Comparison of ENCODE assay signal across 8 mouse cellular contexts in genomic region chrX:77810608-77811206, GRCm38 (mm10). TPM values are rescaled to one million over a fixed set of nuclear protein-coding genes. Genes with fewer than 3 reads are reported as not detected.
DNase-seq lines count a peak whose midpoint lies in the region; ATAC-seq and TF ChIP-seq lines count a peak whose summit lies in the region.

No protein-coding gene starts in this region.

- TF ChIP-seq CTCF in gastrocnemius, adult 2 months (IDR thresholded peaks at IDR 0.05) = peak; percentile 86

- intact Hi-C loops in gastrocnemius, adult 2 months (cut with DNase I) = no loop called here

- peak overlapping the region; percentile 92 for H3K27ac ChIP-seq in gastrocnemius, adult 2 months
- peak overlapping the region; percentile 66; the same call in 1 of the 2 replicates for H3K27ac ChIP-seq in hindbrain, embryonic 16.5 days (ENCODE audit: low read depth, low read length)

- H3K4me1 ChIP-seq in hindbrain, embryonic 16.5 days (ENCODE audit: control insufficient read depth, insufficient read depth, low read depth, low read length) = no peaks in the 10 kb centered on the region

- H3K27me3 ChIP-seq in hindbrain, embryonic 16.5 days (replicated peaks; ENCODE audit: control insufficient read depth, insufficient read depth, low read length) = no peaks in the 10 kb centered on the region

- 23% methylated on average over 17 of the region's 17 CpGs for WGBS in hindbrain, embryonic 16.5 days

- H3K4me3 ChIP-seq in gastrocnemius, adult 2 months = peak overlapping the region; percentile 77
- peak overlapping the region; percentile 42 for H3K4me3 ChIP-seq in hindbrain, embryonic 16.5 days (ENCODE audit: low read length)

- H3K4me2 ChIP-seq in hindbrain, embryonic 16.5 days (ENCODE audit: low read length) = peak overlapping the region; percentile 40

- H3K9ac ChIP-seq in hindbrain, embryonic 16.5 days (ENCODE audit: low read depth, low read length) = no peak overlapping the region

- peak; percentile 96 for ATAC-seq in hindbrain, embryonic 16.5 days

- DNase-seq in WW6 (ENCODE audit: low read depth, low spot score) = peak; percentile 18
- DNase-seq in cerebellum, postnatal 14 days = peak; percentile 63 to 81
- peak; percentile 40 for DNase-seq in gastrocnemius, adult 2 months
- peak; percentile 43 for DNase-seq in left cerebral cortex, adult 11 months (ENCODE audit: low spot score)
- peak; percentile 24 for DNase-seq in lung, postnatal 14 days
- peak; percentile 72 for DNase-seq in retina, embryonic 14.5 days (ENCODE audit: low spot score)
- DNase-seq in urinary bladder, postnatal 36 days (ENCODE audit: low spot score in 2 of 2) = peak; percentile 35 to 59

- no peaks in the 10 kb centered on the region for H3K9me3 ChIP-seq in hindbrain, embryonic 16.5 days (ENCODE audit: control insufficient read depth, low read length)

- no peaks in the 10 kb centered on the region for H3K36me3 ChIP-seq in hindbrain, embryonic 16.5 days (ENCODE audit: control insufficient read depth, insufficient read depth, low read length)

RNA-seq across cellular contexts. Expression of gene Prkx, which starts 14.6 kb away (rescaled TPM):
- 1 to 10 TPM; 5.8 to 7.4 TPM for total RNA-seq in gastrocnemius, adult 2 months (2021)
- 21.4 and 24.1 TPM in 2 replicates for polyA plus RNA-seq in hindbrain, embryonic 16.5 days (2015; fragmentation: Nextera tagmentation; extraction: Ambion mirVana)

RNA-seq across cellular contexts. Expression of gene Pbsn, which starts 42.7 kb away (rescaled TPM):
- not detected for total RNA-seq in gastrocnemius, adult 2 months (2021)
- not detected in 2 replicates for polyA plus RNA-seq in hindbrain, embryonic 16.5 days (2015; fragmentation: Nextera tagmentation; extraction: Ambion mirVana)

RNA-seq across cellular contexts. Expression of gene Gm14744, which starts 53.9 kb away (rescaled TPM):
- total RNA-seq in gastrocnemius, adult 2 months (2021) = not detected
- not detected in 2 replicates for polyA plus RNA-seq in hindbrain, embryonic 16.5 days (2015; fragmentation: Nextera tagmentation; extraction: Ambion mirVana)

Comparison
In these comparisons a context has a peak if more than half of its experiments do, and no peak if none do; other contexts are left out.
1. Peak in every context shown above with its lines: DNase-seq, ATAC-seq, H3K4me3 ChIP-seq and H3K27ac ChIP-seq.
2. DNase-seq: peak in every context shown above with its lines; median percentile 72 in cerebellum, postnatal 14 days; 72 in retina, embryonic 14.5 days; 47 in urinary bladder, postnatal 36 days; 43 in left cerebral cortex, adult 11 months; 40 in gastrocnemius, adult 2 months; 24 in lung, postnatal 14 days; 18 in WW6.